Mouse (Mus musculus): ENCODE results near the gene Atrip.

DNA sequence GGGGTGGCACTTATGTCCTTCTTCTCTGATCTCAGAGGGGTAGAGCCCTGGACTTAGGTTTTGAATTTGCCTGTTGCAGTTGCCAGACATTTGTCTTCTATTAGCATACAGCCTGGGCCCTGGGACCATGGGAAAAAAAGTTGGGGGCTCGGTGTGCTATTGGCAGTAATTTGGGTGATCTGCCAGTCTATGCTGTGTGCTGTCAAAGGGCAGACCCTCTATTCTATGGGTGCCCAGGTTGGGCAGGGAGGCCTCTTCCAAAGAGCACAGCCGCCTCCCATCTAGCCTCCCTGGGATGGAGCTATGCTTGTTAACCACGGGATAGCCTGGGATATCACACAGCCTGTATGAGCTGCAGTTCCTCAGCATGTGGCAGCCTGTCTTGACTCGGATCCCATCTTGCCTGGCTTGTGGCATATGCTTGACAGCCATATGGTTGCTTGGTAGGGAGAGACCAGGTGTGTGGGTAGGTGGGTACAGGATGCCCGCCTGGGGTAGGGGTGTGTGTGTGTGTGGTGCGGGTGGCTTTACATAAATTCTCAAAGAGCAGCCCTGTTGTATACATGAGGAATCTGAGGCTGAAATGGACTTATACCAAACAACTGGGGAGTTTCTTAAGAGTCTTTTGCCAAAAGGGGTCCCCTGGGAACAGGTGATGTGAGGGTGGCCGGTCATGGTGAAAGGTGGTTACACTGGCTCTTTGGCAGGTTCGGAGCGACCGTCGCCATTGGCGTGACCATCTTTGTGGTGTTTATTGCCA, 18.5 kb downstream of the Atrip start:
- TF ChIP-seq POLR2A (IDR thresholded peaks at IDR 0.05; ENCODE audit: low read depth, low read length) (no peak), CTCF (IDR thresholded peaks at IDR 0.05; ENCODE audit: borderline replicate concordance, insufficient read depth, low read length) (no peak)

All from embryonic fibroblast, embryonic 13.5 days (primary cell).